Mouse (Mus musculus): ENCODE results near the gene Serpinb6a. TPM values are rescaled to one million over a fixed set of nuclear protein-coding genes. Genes with fewer than 3 reads are reported as not detected.

Serpinb6a gene
- polyA plus RNA-seq, 1 experiment = 3.7 TPM

DNA sequence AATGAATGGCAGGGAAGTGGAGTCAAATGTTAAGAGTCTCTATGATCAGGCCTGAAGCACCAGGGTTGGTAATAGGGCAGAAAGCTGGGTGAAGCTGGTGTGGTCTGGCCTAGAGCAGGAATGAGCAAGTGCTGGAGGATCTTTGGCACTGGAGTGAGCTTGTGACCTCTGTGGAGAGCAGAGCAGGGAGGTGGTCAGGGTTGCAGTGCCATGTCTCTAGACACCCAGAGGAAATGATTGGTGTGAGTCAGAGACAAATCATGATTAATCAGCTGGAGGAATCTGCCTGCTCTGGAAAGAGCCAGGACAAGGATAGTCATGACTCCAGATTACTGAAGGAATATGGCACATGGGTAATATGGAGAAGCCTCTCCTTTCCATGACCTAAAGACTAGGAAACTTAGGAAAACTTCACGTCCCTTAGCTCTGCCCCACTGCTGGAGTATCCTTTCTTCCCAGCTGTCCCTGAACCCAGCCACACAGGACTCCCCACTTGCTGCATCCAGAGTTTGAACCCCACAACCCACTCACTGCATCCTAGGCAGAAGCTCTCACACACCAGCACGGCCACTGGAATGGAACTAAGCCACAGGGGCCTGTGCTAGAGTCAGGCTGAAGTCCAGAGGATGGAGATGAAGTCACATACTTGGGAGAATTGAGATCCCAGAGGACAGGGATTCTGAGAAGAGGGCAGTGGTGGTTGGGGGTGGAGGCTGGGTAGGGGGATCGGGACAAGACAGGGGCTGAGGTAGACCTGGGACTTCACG is 51.1 kb downstream of the Serpinb6a start:
- TF ChIP-seq GATA1 (IDR thresholded peaks at IDR 0.05; ENCODE audit: low read length) = no peak

DNA sequence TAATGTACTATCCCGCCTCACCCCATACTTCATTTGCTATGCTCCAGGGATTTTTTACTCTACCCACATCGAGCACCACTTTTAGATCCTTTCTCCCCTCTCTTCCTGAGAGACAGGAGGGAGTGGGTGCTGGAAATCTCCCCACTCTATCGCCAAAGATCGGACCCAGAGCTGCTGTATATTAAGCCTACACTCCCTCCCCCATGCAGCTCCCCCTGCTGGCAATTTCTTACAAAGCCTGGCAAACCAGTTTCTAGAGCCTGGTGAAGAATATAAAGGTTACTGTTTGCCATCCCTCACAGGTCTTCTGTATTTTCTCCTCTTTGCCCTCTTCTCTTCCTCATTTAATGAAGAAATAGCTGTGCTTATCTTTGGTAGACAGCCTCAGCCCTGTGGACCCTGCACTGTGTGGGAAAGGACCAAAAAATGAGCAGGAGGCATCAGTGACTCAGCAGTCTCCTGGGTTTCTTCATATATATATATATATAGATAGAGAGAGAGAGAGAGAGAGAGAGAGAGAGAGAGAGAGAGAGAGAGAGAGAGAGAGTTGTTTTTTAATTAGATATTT is 60.3 kb downstream of the Serpinb6a start:
- no peak for TF ChIP-seq GATA1 (IDR thresholded peaks at IDR 0.05; ENCODE audit: low read length)

DNA sequence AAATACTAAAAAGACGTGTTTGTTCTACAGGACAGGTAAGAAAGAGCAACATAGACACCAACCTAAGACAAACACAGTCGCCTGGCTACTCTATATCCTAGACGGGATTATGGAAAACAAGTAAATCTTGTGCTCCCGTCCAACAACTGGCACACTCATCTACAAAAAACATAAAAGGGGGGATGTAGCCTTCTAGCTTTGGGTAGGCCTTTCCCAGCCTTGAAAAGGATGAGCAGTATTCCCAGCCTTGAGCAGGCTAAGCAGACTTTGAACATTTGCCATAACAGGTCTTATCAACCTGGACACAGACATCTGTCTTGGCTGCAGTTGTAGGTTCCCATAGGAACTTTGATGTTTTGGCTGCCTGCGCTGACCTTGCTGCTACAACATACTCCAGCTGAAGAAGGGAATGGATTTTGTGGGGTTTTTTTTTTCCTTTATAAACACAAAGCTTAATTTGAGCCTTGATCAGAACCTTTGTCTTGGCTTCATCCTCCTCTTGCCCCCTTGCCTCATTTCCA is 61.2 kb downstream of the Serpinb6a start:
- TF ChIP-seq GATA1 (IDR thresholded peaks at IDR 0.05; ENCODE audit: low read length) = no peak

DNA sequence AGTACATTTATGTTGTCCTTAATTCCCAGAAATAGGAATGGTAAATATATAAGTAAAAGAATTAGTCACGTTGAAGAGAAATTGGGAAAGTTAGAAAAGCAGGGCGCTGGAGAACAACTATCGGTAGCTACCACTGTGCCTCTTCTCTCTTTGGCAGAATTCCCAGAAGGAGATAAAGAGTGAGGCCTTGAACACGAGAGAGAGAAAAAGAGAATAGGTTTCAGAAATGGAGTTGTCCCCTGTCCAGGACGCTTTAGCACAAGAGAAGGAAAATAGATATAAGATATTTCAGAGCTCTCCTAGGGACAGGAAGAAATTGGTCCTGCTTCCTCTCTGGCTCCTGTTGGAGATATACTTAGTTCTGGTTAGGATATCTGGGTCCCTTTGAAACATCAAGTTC is 65.4 kb downstream of the Serpinb6a start:
- TF ChIP-seq GATA1 (IDR thresholded peaks at IDR 0.05; ENCODE audit: low read length) = no peak

DNA sequence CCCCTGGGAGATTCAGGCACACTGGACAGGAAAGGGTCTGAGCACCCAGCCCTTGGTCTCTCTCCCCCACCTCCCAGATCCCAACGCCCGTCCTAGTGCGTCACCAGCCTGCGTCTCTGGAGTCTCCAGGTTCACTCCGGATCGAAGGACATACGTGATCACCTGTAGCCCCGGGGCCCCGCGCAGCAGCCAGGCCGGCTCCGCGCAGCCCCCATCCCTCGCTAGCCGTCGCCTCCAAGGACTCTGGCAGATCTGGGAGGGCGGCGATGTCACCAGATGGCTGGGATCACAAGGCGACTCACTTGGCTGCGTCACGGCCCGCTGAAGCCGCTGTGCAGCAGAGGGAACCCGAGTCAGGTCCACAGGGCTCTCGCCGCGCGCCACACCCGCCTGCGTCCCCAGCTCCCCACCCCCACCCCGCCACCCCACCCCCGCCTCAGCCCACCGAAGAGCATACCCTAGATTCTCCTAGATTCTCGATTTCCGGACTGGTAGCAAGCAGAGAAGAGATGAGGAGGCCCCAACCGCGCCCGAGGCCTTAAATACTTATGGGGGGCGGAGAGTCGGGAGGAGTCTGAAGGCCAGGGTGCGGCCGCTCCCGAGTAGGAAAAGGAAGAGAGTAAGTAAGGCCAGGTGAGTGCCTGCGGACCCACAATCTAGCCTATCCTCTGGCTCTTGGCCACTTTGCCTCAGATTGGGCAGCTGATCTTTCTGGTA is 67.0 kb downstream of the Serpinb6a start:
- no peak for TF ChIP-seq GATA1 (IDR thresholded peaks at IDR 0.05; ENCODE audit: low read length)

DNA sequence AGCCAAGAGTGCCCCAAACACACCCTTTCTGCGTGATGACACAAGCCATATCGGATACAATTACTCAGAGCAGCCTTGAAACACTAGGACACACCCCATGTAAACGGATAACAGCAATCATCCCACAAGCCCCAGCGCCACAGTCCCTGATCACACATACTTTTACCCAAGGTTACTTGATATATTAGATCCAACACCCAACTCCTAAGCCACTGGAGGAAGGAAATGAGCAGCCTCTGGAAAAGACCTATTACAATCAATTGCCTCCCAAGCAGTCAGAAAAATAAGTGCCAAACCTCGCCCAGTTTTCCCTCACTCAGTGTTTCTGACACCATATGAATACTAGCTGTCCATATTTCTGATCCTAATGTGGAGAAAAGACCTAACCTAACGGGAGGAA is 67.9 kb downstream of the Serpinb6a start:
- TF ChIP-seq GATA1 (IDR thresholded peaks at IDR 0.05; ENCODE audit: low read length) = no peak

DNA sequence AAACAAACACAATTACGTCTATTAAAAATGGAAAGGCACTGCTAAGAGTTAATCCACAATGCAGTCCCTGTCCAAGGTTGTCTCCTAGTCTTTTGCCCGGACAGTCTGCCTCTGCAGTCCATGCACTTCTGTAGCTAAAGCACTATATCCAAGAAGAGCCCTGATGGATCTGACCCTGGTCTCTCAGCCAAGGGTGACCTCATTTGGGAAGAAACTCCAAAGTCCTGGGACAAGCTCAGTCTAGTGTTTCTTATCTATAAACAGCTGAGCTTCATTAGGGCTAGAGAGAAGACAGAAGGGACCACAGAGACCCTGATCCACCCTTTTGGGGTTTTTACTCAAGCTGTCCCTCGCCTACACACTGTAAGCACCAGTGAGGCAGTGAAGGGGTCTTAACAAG is 71.7 kb downstream of the Serpinb6a start:
- no peak for TF ChIP-seq GATA1 (IDR thresholded peaks at IDR 0.05; ENCODE audit: low read length)

DNA sequence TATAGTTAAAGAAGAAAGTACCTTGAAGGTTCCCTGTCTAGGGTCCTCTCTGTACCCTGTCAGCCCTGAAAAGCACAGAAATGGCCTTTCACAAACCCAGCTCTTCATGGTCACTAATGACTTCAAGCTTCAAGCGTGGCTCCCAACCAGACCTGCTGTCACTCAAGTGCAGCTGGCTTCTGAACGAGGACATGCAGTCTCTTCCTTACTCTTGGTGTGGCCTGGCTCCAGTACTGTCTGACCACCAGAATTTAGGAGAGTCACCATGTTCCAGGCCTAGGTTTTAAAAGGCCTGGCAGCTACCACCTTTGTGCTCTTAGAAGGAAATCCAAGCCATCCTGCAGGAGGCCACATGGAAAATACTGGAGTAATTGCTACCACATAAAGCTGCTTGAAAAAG is 72.3 kb downstream of the Serpinb6a start:
- no peak for TF ChIP-seq GATA1 (IDR thresholded peaks at IDR 0.05; ENCODE audit: low read length)

DNA sequence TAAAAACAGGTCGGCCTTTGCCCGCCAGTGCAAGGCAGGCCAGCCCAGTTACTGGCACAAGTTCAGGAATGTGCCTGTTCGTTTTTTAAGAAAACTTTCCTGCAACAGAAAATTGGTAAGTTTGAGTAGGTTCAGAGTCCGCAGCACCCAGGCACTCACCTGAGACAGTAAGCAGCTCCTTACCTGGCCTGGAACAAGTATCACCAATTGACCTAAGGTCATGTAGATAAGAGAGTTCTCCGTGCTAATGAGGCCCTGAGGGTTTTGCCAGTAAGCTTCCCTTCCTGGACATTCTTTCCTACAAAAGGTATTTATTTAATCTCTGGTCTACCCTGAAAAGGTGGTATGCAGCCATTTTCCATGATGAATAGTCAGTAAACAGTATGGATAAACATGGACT is 80.9 kb downstream of the Serpinb6a start:
- no peak for TF ChIP-seq GATA1 (IDR thresholded peaks at IDR 0.05; ENCODE audit: low read length)

DNA sequence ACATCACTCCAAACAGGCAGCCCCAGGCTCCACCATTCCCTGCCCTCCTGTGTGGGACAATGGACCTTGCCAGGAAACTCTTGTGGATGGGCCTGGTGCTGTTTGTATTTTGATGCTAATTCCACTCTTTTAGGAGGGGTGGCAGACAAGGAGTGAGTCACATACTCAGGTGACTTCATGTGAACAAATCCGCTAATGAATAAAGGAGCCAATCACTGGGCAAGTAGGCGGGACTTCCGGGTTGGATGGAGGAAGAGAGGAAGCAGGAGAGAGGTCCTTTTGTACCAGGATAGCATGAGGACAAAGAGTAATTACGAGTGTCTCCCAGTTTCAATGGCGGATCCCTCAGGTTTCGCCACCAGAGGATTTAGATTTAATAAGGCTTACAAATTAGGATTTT is 81.6 kb downstream of the Serpinb6a start:
- no peak for TF ChIP-seq GATA1 (IDR thresholded peaks at IDR 0.05; ENCODE audit: low read length)

DNA sequence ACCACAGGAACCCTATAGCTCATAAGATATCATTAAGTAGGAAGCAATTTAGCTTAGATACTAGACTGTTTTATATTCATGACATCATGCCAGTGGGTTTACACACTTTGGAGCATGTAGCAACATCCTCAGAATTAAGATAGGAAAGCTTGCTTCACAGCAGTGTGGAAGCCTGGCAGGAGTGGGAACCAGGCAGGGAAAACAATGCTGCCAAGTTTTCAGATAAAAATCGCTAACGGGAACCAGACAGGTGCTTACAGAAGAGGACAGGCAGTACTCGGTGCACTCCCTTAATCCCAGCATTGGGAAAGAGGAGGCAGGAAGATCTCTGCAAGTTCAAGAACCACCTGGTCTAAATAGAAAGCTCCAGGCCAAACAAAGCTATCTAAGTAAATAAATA is 95.8 kb downstream of the Serpinb6a start:
- no peak for TF ChIP-seq GATA1 (IDR thresholded peaks at IDR 0.05; ENCODE audit: low read length)

DNA sequence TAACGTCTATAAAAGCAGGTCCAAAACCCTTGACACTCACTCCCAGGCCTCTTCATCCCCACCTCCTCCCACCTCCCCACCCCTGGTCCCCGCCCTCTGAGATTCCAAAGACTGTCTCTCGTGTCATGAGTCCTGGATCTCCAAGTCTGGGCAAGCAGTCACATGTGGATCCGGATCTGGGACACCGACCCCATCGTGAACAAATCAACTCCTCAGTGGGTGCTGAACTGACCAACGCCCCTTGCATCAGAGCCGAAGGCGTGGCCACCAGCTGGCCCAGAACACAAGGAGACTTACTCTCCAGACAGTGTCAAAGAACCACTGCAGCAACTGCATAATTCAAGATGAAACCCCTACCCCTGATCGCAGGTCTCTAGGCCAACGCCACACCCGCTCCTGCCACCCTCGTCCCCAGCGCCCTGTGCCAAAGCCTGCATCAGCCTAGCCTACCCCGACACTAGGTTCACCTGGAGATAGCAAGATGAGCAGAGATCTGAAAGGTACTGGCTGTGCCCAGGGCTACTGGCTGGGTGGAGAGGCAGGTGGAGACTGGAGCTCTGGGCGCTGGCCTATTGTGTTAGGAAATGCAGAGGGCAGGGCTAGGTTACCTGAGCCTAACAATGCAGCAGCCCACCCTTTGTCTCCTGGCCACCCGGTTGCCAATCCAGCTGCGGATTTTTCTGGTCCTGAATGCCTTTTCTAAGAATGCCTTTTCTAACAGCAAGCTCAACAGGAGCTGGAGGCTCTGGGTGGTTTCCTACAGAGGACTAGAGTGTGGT is 97.2 kb downstream of the Serpinb6a start, which contains the start of gene Serpinb6c:
Serpinb6c (minus strand) TSS at position 533 of the 779 bp plus-strand sequence.
- no peak for TF ChIP-seq GATA1 (IDR thresholded peaks at IDR 0.05; ENCODE audit: low read length)

DNA sequence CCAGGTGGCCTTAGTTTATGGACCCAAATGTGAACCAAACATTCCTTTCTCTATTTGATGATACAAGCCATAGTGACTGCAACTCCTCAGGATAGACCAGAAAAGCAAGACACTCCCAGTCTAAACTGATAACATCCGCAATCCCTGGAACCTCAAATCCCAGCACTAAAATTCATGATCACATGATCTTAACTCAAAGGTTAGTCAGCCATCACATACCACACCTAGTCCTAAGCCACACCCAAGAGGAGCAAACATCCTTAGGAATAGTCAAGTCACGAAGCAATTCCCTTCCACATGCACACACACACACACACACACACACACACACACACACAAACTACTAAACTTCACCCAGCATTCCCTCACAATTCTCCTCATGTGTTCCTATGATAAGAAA is 99.3 kb downstream of the Serpinb6a start:
- no peak for TF ChIP-seq GATA1 (IDR thresholded peaks at IDR 0.05; ENCODE audit: low read length)

DNA sequence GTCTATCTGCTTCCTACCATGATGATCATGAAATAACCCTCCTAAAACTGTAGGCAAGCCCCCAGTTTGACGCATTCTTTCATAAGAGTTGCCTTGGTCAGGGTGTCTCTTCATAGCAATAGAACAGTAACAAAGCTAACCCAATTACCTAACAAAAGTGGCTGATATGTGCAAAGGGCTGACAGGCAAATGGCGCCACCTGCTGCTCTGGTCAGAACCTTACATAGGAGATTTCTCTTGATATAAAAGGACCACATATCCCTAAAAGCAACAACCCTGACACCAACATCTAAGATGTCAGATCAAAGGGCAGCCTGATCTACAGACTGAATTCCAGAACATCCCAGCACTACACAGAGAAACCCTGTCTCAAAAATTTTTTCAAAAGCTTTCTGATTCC is 108.4 kb downstream of the Serpinb6a start:
- no peak for TF ChIP-seq GATA1 (IDR thresholded peaks at IDR 0.05; ENCODE audit: low read length)

Other genes with a start within 250 kb of the Serpinb6a start
- not detected in 2 replicates for gene Serpinb6e, start 159.4 kb downstream of the Serpinb6a start, polyA plus RNA-seq (2012)
- not detected in 2 replicates for gene Serpinb6c, start 97.1 kb downstream of the Serpinb6a start, polyA plus RNA-seq (2012)
- 0.35 and 0.43 TPM in 2 replicates for gene Nqo2, start 38.1 kb downstream of the Serpinb6a start, polyA plus RNA-seq (2012)
- 6.1 and 8.3 TPM in 2 replicates for gene Ripk1, start 431 bp downstream of the Serpinb6a start, polyA plus RNA-seq (2012)
- 15.1 and 15.9 TPM in 2 replicates for gene Bphl, start 34.8 kb upstream of the Serpinb6a start, polyA plus RNA-seq (2012)
- 10.9 and 24.5 TPM in 2 replicates for gene Tubb2a, start 75.2 kb upstream of the Serpinb6a start, polyA plus RNA-seq (2012)
- gene Tubb2b, start 127.7 kb upstream of the Serpinb6a start, polyA plus RNA-seq (2012) = 0.60 and 1.2 TPM in 2 replicates
- 27.5 and 39.4 TPM in 2 replicates for gene Psmg4, start 160.2 kb upstream of the Serpinb6a start, polyA plus RNA-seq (2012)